8 mouse cellular contexts compared by ENCODE assay signal in genomic region chr9:101033761-101034447, GRCm38 (mm10). TPM values are rescaled to one million over a fixed set of nuclear protein-coding genes. Genes with fewer than 3 reads are reported as not detected.
DNase-seq lines count a peak whose midpoint lies in the region; ATAC-seq and TF ChIP-seq lines count a peak whose summit lies in the region.

No protein-coding gene starts in this region.

- 8% methylated on average over 14 of the region's 14 CpGs for WGBS in hindbrain, embryonic 13.5 days
- WGBS in midbrain, embryonic 12.5 days, result 9% methylated on average over 14 of the region's 14 CpGs

- H3K4me2 ChIP-seq in hindbrain, embryonic 13.5 days, result peak overlapping the region; percentile 66
- H3K4me2 ChIP-seq in midbrain, embryonic 12.5 days (replicated peaks), result peak overlapping the region; percentile 57

- peak overlapping the region; percentile 73 for H3K9ac ChIP-seq in hindbrain, embryonic 13.5 days
- H3K9ac ChIP-seq in midbrain, embryonic 12.5 days (replicated peaks), result peak overlapping the region; percentile 69

- H3K9me3 ChIP-seq in hindbrain, embryonic 13.5 days, result no peaks in the 10 kb centered on the region
- no peaks in the 10 kb centered on the region for H3K9me3 ChIP-seq in midbrain, embryonic 12.5 days

- no peak for TF ChIP-seq POLR2A in testis, adult 2 months (IDR thresholded peaks at IDR 0.05; ENCODE audit: control insufficient read depth, low read depth, low read length)

- peaks cover 6% of the 10 kb centered on the region; the same call in 1 of the 2 replicates for H3K4me1 ChIP-seq in testis, adult 2 months (ENCODE audit: control insufficient read depth, insufficient read depth, low read length)
- H3K4me1 ChIP-seq in hindbrain, embryonic 13.5 days (replicated peaks), result peaks cover 14% of the 10 kb centered on the region
- peaks cover 9% of the 10 kb centered on the region; the same call in 1 of the 2 replicates for H3K4me1 ChIP-seq in midbrain, embryonic 12.5 days

- peak overlapping the region; percentile 85 for H3K4me3 ChIP-seq in testis, adult 2 months (ENCODE audit: control insufficient read depth, low read depth, low read length)
- peak overlapping the region; percentile 50 for H3K4me3 ChIP-seq in hindbrain, embryonic 13.5 days
- peak overlapping the region; percentile 67 for H3K4me3 ChIP-seq in midbrain, embryonic 12.5 days

- peak; percentile 4; the same call in 1 of the 2 replicates for ATAC-seq in hindbrain, embryonic 13.5 days (ENCODE audit: low FRiP score)
- ATAC-seq in midbrain, embryonic 12.5 days (ENCODE audit: low FRiP score, low read depth), result no peak

- no peaks in the 10 kb centered on the region for H3K36me3 ChIP-seq in testis, adult 2 months (ENCODE audit: control insufficient read depth, insufficient read depth, low read length)
- peaks cover 5% of the 10 kb centered on the region for H3K36me3 ChIP-seq in hindbrain, embryonic 13.5 days
- H3K36me3 ChIP-seq in midbrain, embryonic 12.5 days, result peaks cover 5% of the 10 kb centered on the region; the same call in 1 of the 2 replicates

- peak overlapping the region; percentile 47; the same call in 1 of the 2 replicates for H3K27ac ChIP-seq in testis, adult 2 months (ENCODE audit: control insufficient read depth, insufficient read depth, low read depth, low read length)
- peak overlapping the region; percentile 96 for H3K27ac ChIP-seq in hindbrain, embryonic 13.5 days
- H3K27ac ChIP-seq in midbrain, embryonic 12.5 days (replicated peaks), result peak overlapping the region; percentile 96

- no peak for TF ChIP-seq CTCF in testis, adult 2 months (IDR thresholded peaks at IDR 0.05; ENCODE audit: control insufficient read depth, insufficient read depth, insufficient replicate concordance, low read depth, low read length)

- no peaks in the 10 kb centered on the region for H3K27me3 ChIP-seq in testis, adult 2 months (ENCODE audit: control insufficient read depth, insufficient read depth, low read length)
- H3K27me3 ChIP-seq in hindbrain, embryonic 13.5 days, result no peaks in the 10 kb centered on the region
- H3K27me3 ChIP-seq in midbrain, embryonic 12.5 days, result no peaks in the 10 kb centered on the region

- DNase-seq in adrenal gland, adult 2 months, result peak; percentile 22
- DNase-seq in adrenal gland, postnatal 4 days (ENCODE audit: low spot score in 2 of 2), result no peak
- no peak for DNase-seq in testis, postnatal 10 days (ENCODE audit: low spot score)
- DNase-seq in frontal cortex, postnatal 10 days (ENCODE audit: low spot score in 2 of 2), result no peak
- DNase-seq in layer of hippocampus, adult 11-12 months (ENCODE audit: low spot score), result no peak

RNA-seq across cellular contexts. Expression of gene Pccb, which starts 0.8 kb away (rescaled TPM):
- total RNA-seq in adrenal gland, adult 2 months (2021), result 100 to 1,000 TPM; 140 to 166 TPM
- polyA plus RNA-seq in adrenal gland, adult 2 months (2012; rRNA removed), result 113 and 128 TPM in 2 replicates
- total RNA-seq in adrenal gland, postnatal 4 days (2021), result 100 to 1,000 TPM; 102 to 115 TPM
- polyA plus RNA-seq in testis, adult 2 months (2012; rRNA removed), result 13.9 and 14.1 TPM in 2 replicates
- 22.1 and 25.3 TPM in 2 replicates for polyA plus RNA-seq in hindbrain, embryonic 13.5 days (2015; fragmentation: Nextera tagmentation; extraction: Ambion mirVana)
- polyA plus RNA-seq in midbrain, embryonic 12.5 days (2016; fragmentation: Nextera tagmentation; extraction: Ambion mirVana), result 16.9 and 19.1 TPM in 2 replicates

RNA-seq across cellular contexts. Expression of gene Msl2, which starts 40.0 kb away (rescaled TPM):
- total RNA-seq in adrenal gland, adult 2 months (2021), result 10 to 100 TPM; 46.8 to 56.7 TPM
- polyA plus RNA-seq in adrenal gland, adult 2 months (2012; rRNA removed), result 34.1 and 38.4 TPM in 2 replicates
- total RNA-seq in adrenal gland, postnatal 4 days (2021), result 10 to 100 TPM; 54.7 to 58.2 TPM
- 11.3 and 11.8 TPM in 2 replicates for polyA plus RNA-seq in testis, adult 2 months (2012; rRNA removed)
- 5.4 and 6.6 TPM in 2 replicates for polyA plus RNA-seq in hindbrain, embryonic 13.5 days (2015; fragmentation: Nextera tagmentation; extraction: Ambion mirVana)
- polyA plus RNA-seq in midbrain, embryonic 12.5 days (2016; fragmentation: Nextera tagmentation; extraction: Ambion mirVana), result 8.5 and 9.7 TPM in 2 replicates
